Mouse (Mus musculus): ENCODE results near the gene Slc4a5. TPM values are rescaled to one million over a fixed set of nuclear protein-coding genes. Genes with fewer than 3 reads are reported as not detected.

The Slc4a5 gene
- polyA plus RNA-seq, 1 experiment from 2014 or later = not detected

DNA sequence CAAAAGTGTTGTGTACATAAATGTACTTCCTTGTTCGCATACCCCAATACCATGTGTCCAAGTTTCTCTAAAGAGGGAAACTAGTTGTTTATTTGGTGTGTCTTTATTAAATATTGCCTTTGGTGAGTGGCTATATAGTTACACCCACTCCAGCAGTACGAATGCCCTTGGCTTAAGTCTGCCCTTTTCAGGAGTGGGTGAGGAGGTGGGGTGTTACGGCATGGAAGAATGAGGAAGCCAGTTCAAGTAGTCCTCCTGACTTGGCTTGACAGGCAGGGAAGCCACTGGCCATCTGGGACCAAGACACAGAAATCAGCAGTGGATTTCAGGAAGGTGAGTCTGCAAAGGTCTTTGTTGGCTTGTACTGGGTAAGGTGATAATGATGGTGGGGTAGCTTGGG is 13.8 kb upstream of the Slc4a5 start:
- H3K79me2 ChIP-seq (ENCODE audit: inconsistent target) = no peaks in the 10 kb centered on the region
- no peak overlapping the region for H3K27ac ChIP-seq
- H3K36me3 ChIP-seq (ENCODE audit: inconsistent target) = no peaks in the 10 kb centered on the region
- 84% methylated on average over 2 of the region's 3 CpGs for WGBS (ENCODE audit: missing documents)
- no peak overlapping the region for H3K4me3 ChIP-seq (ENCODE audit: inconsistent target)

DNA sequence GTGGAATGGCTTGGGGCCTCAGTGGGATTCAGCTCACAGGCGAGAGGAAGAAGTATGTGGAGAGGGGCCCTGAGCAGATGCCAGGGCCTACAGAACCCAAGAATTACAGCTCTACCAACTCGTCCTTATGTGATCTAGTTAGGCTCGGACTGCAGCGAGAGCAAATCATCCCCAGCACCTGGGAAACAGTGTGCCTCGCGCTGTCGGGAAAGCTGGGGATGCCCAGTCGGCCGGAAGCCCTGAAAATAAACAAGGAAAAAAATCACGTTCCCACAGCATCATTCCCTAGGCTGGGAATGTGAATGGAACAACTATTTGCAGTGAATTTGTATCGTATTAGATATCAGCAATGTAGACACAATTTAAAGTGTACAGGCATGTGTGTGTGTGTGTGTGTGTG is 13.3 kb upstream of the Slc4a5 start:
- WGBS (ENCODE audit: missing documents) = 84% methylated on average over 11 of the region's 11 CpGs
- H3K27ac ChIP-seq = no peak overlapping the region
- no peaks in the 10 kb centered on the region for H3K79me2 ChIP-seq (ENCODE audit: inconsistent target)
- no peaks in the 10 kb centered on the region for H3K36me3 ChIP-seq (ENCODE audit: inconsistent target)
- no peak overlapping the region for H3K4me3 ChIP-seq (ENCODE audit: inconsistent target)

DNA sequence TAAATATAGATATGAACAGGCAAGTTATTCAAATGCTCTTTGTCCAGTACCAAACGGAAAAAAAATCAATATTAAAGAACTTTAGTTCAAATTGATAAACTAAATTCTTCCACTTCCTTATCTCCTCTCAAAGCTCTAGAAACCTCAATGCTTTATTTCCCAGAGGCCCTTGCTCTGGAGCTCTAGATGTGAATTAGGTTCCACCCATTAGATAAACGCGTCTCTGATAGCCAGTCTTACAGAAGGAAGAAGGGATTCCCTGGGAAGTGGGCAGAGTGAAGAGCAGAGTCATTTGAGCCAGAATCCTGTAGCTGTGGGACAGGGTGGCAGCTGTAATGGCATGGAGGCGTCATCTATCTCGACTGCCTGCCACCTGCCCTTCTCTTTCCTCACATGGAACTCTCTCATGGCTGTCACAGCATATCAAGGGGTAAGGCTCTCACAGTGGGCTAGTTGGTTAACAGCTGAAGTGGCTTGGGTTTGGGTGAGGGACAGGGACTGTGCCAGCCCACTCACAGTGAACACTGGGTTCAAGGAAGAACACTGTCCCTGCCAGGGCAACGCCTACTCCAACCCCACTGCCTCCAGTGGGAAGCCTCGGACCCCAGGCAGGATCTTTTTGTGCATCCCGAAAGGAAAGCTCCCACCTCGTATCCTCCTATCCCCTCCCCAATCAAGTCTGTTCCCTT is 12.1 kb upstream of the Slc4a5 start:
- H3K79me2 ChIP-seq (ENCODE audit: inconsistent target) = no peaks in the 10 kb centered on the region
- no peaks in the 10 kb centered on the region for H3K36me3 ChIP-seq (ENCODE audit: inconsistent target)
- WGBS (ENCODE audit: missing documents) = 85% methylated on average over 9 of the region's 9 CpGs

DNA sequence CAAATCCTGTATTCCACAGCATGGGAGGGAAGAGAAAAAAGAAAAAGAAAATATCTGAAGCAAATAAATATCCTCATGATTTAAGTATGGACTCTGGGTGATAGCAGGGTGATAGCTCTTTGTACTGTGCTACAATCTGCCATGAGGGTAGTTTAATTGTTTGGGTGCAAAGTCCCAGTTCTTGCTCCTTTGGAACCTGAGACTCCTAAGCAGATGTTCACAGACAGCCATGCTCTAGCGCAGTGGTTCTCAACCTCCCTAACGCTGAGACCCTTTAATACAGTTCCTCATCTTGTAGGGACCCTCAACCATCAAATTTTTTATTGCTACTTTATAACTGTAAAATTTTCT is 11.6 kb upstream of the Slc4a5 start:
- H3K27ac ChIP-seq = no peak overlapping the region
- no peaks in the 10 kb centered on the region for H3K79me2 ChIP-seq (ENCODE audit: inconsistent target)
- H3K36me3 ChIP-seq (ENCODE audit: inconsistent target) = no peaks in the 10 kb centered on the region
- 100% methylated on average over 2 of the region's 2 CpGs for WGBS (ENCODE audit: missing documents)
- no peak overlapping the region for H3K4me3 ChIP-seq (ENCODE audit: inconsistent target)

More for the DNA sequence above, 12.1 kb upstream of the Slc4a5 start:
- no peak overlapping the region for H3K27ac ChIP-seq
- no peak overlapping the region for H3K4me3 ChIP-seq (ENCODE audit: inconsistent target)

DNA sequence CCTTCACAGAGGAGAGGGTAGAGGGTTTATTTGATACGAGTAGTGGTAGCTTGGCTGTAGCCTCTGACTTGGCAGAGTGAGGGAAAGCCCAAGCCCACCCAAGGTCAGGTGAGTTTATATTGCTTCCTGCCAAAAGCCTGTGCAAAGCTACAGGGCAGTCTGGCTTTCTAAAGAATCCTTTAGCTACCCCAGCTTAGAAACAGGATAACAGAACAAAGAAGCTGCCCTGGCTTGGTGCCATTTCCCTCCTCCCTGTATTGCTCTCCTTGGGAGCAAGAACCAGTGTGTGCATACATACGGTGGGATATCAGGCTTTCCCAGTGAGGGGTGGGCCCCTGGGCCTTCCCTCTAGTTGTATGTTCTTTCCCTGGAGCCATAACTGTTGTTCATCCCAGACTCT is 9.1 kb upstream of the Slc4a5 start:
- Histone ChIP-seq H3K36me3 (ENCODE audit: inconsistent target) (no peaks in the 10 kb centered on the region), H3K27ac (no peak overlapping the region), H3K4me3 (ENCODE audit: inconsistent target) (no peak overlapping the region), H3K79me2 (ENCODE audit: inconsistent target) (no peaks in the 10 kb centered on the region)
- 92% methylated on average over 2 of the region's 2 CpGs for WGBS (ENCODE audit: missing documents)

DNA sequence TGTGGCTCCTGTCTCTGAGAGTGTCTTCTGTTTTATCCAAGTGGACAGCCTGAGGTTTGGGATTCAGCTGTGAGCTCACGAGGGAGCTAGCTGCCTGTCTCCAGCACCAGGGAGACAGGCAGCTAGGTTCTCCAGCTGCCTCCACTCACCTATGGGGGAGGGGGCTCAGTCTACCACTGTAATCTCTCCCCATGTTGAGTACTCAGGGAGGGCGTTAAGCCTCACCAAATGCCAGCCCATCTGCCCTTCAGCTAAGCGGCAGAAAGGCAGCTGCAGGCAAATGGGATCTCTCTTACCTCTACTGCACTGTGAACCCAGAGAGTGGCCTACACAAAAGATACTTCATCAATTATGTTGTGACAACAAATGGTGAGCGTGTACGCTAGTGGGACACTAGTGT is 8.1 kb upstream of the Slc4a5 start:
- WGBS (ENCODE audit: missing documents) = 92% methylated on average over 5 of the region's 5 CpGs
- no peak overlapping the region for H3K27ac ChIP-seq
- H3K79me2 ChIP-seq (ENCODE audit: inconsistent target) = no peaks in the 10 kb centered on the region
- H3K4me3 ChIP-seq (ENCODE audit: inconsistent target) = no peak overlapping the region
- H3K36me3 ChIP-seq (ENCODE audit: inconsistent target) = no peaks in the 10 kb centered on the region

DNA sequence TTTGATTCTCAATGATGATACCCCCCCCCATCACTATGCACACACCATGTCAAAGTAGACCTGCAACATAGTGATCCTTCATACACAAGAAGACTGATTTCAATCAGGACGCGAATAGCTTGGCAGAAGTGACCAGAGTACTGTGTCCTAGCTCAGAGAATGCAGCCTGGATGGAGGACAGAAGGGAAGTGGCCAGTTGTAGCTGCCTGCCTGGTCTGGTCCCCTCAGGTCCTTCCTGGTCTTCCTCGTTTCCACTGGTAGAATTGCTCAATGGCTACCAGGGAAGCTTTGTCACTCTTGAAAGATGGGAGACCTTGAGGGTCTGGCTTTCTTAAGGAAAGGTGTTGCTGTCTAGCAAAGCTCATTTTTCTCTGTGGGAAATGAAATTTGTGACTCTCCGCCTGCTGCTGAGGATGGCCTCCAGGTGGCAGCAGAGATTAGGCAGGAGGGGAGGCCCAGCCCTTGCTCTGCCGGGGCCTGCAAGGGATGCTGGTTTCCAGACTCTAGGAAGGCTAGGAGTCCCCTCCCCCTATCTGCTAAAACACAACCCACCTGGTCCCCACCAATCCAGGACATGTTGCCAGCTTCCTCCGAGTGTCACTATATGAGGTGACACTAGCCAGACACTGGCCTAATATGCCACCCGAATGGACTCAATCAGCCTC is 4.5 kb upstream of the Slc4a5 start:
- no peaks in the 10 kb centered on the region for H3K36me3 ChIP-seq (ENCODE audit: inconsistent target)
- H3K27ac ChIP-seq = no peak overlapping the region
- H3K4me3 ChIP-seq (ENCODE audit: inconsistent target) = no peak overlapping the region
- 38% methylated on average over 7 of the region's 7 CpGs for WGBS (ENCODE audit: missing documents)
- H3K79me2 ChIP-seq (ENCODE audit: inconsistent target) = no peaks in the 10 kb centered on the region

DNA sequence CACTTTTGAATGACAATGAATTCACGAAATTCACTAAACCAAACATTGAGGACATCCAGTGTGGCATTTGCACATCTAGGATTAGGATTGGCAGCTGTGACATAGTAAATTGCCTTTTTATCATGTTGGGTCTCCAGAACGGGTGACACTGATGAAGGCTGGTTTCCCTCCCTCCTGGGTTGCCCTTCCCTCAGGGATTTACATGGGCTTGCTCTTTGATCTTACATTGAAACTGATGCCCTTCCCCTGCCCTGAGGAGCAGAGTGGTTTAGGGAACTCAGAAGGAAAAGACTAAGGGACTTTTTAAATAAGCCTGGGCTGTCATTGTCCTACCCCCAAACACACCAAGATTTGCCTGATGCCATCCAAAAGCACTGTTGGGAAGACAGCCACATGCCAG is 11.9 kb downstream of the Slc4a5 start:
- no peak overlapping the region for H3K27ac ChIP-seq
- 84% methylated on average over 2 of the region's 2 CpGs for WGBS (ENCODE audit: missing documents)
- H3K36me3 ChIP-seq (ENCODE audit: inconsistent target) = no peaks in the 10 kb centered on the region
- no peak overlapping the region for H3K4me3 ChIP-seq (ENCODE audit: inconsistent target)
- no peaks in the 10 kb centered on the region for H3K79me2 ChIP-seq (ENCODE audit: inconsistent target)

DNA sequence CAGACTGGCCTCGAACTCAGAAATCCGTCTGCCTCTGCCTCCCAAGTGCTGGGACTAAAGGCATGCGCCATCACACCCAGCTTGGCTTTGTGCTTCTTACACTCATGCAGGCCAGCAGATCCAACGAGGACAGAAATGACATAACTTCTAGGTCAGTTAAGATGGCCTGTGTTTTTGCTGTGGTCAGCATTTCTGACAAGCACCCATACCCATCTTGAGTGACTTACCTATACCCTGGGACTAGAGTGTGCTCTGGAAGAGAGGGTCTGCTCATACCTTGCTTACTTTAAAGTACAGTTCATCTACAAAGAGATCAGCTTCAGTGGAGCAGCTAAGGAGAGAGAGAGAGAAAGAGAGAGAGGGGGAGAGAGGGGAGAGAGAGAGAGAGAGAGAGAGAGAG is 13.7 kb downstream of the Slc4a5 start:
- no peaks in the 10 kb centered on the region for H3K36me3 ChIP-seq (ENCODE audit: inconsistent target)
- no peaks in the 10 kb centered on the region for H3K79me2 ChIP-seq (ENCODE audit: inconsistent target)
- H3K4me3 ChIP-seq (ENCODE audit: inconsistent target) = no peak overlapping the region
- 64% methylated on average over 2 of the region's 4 CpGs for WGBS (ENCODE audit: missing documents)
- no peak overlapping the region for H3K27ac ChIP-seq

DNA sequence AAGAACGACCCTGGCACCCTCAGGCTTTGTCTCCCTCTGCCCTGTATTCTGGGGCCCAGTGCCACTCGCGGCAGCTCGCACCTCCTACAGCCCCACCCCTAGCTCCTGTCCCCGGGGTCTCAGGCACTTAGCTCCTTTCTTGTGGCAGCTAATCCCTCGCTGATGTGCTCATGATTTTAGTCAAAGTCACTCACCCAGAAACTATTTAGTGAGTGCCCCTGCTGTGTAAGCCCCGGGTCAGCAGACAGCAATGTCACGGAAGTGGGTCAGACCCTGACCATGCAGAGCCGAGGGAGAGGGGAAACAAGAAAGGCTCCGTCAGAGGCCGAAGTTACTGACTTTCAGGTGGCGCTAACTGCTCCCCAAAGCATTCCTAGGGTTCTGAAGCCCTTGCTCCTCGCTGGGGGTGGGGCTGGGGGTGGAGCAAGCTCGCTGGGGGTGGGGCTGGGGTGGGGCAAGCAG is 14.7 kb downstream of the Slc4a5 start:
- H3K79me2 ChIP-seq (ENCODE audit: inconsistent target) = no peaks in the 10 kb centered on the region
- no peak overlapping the region for H3K4me3 ChIP-seq (ENCODE audit: inconsistent target)

DNA sequence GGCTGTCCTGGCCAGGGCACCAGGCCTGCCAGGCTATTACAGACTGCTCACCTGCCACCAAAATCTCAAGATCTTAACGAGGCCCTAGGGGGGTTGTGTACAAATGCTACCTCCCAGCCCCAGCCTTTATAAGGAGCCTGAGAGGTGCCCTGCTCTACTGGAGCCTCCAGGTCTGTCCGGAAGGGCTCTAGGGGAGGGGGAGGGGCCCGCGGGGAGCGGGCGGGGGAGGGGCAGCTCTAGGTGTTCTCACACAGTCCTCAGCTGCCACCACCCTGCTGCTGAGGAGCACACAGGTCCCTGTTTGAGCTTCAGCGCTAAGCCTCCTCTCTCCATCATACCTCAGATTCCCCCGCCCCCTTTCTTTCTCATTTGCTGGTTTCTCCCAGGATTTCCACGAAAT is 17.5 kb downstream of the Slc4a5 start:
- Histone ChIP-seq H3K27ac (no peak overlapping the region), H3K36me3 (ENCODE audit: inconsistent target) (no peaks in the 10 kb centered on the region), H3K4me3 (ENCODE audit: inconsistent target) (no peak overlapping the region), H3K79me2 (ENCODE audit: inconsistent target) (no peaks in the 10 kb centered on the region)
- WGBS (ENCODE audit: missing documents) = 27% methylated on average over 7 of the region's 9 CpGs

More for the DNA sequence above, 14.7 kb downstream of the Slc4a5 start:
- no peaks in the 10 kb centered on the region for H3K36me3 ChIP-seq (ENCODE audit: inconsistent target)
- no peak overlapping the region for H3K27ac ChIP-seq
- 15% methylated on average over 14 of the region's 14 CpGs for WGBS (ENCODE audit: missing documents)

DNA sequence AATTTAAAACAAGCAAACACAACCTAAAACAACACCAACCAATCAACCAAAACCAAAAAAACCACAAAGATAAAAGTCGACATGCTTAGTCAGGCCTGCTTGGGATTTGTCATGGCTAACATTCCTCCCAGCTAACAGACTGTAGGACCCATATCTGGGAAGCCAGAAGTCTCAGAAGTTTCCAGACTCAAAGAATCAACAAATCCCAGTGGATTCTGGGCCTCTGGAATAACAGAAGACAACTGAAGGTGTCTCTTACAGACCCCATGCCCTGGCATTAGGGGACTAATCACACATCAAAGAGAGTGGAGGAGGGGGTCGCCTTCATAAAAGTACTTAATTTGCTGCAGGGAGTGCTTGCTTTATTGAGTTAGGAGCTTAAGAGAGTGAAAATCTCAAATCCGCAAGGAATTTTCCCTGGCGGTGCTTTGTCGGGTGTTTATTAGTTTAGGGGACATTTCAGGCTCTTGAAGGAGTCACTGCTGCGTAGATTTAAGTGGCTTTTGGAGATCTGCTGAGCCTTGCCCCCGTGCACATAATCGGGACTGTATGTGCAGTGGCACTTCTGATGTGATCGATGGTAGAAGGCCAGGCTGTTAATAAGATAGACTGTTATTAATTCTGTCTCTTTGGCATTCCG is 24.9 kb downstream of the Slc4a5 start:
- 80% methylated on average over 10 of the region's 10 CpGs for WGBS (ENCODE audit: missing documents)
- Histone ChIP-seq H3K27ac (no peak overlapping the region), H3K36me3 (ENCODE audit: inconsistent target) (no peaks in the 10 kb centered on the region), H3K4me3 (ENCODE audit: inconsistent target) (no peak overlapping the region), H3K79me2 (ENCODE audit: inconsistent target) (no peaks in the 10 kb centered on the region)

DNA sequence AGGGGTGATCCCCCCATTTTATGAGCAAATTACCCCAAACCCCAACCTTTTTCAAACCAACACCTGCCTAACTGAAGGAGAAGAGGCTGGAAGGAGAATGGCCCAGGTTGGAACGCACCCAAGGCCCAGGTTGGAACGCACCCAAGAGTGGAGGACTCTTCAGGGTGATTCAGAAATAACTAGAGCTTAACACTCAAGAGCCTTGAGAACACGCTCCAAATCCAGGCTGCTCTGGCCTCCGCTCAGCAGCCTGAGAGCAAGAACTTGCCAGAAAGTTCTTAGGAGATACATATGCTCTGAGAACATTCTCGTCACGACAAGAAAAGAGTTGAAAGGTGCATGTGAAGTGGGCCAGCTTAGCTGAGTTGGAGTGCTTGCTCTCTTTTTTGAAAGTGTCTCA is 25.5 kb downstream of the Slc4a5 start:
- Histone ChIP-seq H3K36me3 (ENCODE audit: inconsistent target) (no peaks in the 10 kb centered on the region), H3K27ac (no peak overlapping the region), H3K4me3 (ENCODE audit: inconsistent target) (no peak overlapping the region), H3K79me2 (ENCODE audit: inconsistent target) (no peaks in the 10 kb centered on the region)
- 92% methylated on average over 6 of the region's 6 CpGs for WGBS (ENCODE audit: missing documents)

DNA sequence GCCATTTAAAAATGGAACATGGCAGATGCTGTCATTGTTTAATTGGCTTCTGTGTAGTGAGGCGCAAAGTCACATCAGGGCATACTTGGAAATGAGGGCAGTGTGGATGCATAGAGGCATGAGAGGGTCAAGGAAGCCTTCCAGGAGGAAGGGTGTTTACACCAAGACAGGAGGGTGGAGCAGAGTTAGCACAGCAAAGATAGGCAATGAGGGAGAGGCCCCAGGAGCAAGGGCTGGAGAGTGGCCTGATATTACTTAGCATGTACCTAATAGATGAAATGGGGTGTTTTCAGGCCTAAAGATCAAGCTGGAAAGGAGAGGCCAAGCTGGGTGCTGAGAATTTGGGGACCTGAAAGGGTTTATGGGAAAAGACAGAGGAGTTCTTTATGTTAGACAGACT is 26.4 kb downstream of the Slc4a5 start:
- no peaks in the 10 kb centered on the region for H3K36me3 ChIP-seq (ENCODE audit: inconsistent target)
- 92% methylated on average over 1 of the region's 1 CpGs for WGBS (ENCODE audit: missing documents)
- H3K4me3 ChIP-seq (ENCODE audit: inconsistent target) = no peak overlapping the region
- no peak overlapping the region for H3K27ac ChIP-seq
- H3K79me2 ChIP-seq (ENCODE audit: inconsistent target) = no peaks in the 10 kb centered on the region

DNA sequence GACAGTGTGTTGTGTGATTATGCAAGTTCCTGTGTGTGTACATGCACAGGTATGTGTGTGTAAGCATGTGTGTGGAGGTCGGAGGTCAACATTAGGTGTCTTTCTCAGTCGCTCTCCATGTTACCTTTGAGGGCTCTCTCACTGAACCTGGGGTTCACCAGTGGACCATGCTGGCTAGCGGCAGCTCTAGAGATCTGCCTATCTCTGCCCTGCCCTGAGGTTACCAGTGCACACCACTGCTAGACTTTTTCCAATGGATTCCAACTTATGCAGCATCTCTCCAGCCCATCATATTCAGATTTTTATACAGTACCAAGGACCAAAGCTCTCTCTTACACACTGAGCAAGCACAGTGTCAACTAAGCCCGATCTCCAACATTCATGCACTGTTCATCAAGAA is 27.1 kb downstream of the Slc4a5 start:
- Histone ChIP-seq H3K27ac (no peak overlapping the region), H3K4me3 (ENCODE audit: inconsistent target) (no peak overlapping the region), H3K36me3 (ENCODE audit: inconsistent target) (no peaks in the 10 kb centered on the region), H3K79me2 (ENCODE audit: inconsistent target) (no peaks in the 10 kb centered on the region)
- 95% methylated on average over 4 of the region's 4 CpGs for WGBS (ENCODE audit: missing documents)

All from macrophage (primary cell).